Mouse (Mus musculus) megakaryocyte, adult 5-6 weeks (primary cell): ENCODE measurements around the gene Celf2. TPM values are rescaled to one million over a fixed set of nuclear protein-coding genes. Genes with fewer than 3 reads are reported as not detected.

Experiments used
- ATAC-seq: 2 replicates; pipeline ENCODE4 v1.8.0; 2016; ENCODE audit warnings: mild to moderate bottlenecking, inconsistent platforms; ENCODE audit not compliant: poor library complexity, severe bottlenecking
- total RNA-seq, 2 experiments: library from RNA; stranded (forward) in 1 of 2; stranded (reverse) in 1 of 2; fragments of 153-499, 151-499 nt in 1 of 2; fragments of 221-1000, 200-1000 nt in 1 of 2; gene quantifications; 2 replicates each; pipeline versions ENCODE4 v1.2.3 to v1.2.4; 2015 to 2017

Gene Celf2
- total RNA-seq, 2 experiments from 2014 or later: 162 to 171 TPM

GRCm38 (mm10) chr2:6538031-6538430, 971.3 kb downstream of the Celf2 start:
- ATAC-seq: no peak

DNA sequence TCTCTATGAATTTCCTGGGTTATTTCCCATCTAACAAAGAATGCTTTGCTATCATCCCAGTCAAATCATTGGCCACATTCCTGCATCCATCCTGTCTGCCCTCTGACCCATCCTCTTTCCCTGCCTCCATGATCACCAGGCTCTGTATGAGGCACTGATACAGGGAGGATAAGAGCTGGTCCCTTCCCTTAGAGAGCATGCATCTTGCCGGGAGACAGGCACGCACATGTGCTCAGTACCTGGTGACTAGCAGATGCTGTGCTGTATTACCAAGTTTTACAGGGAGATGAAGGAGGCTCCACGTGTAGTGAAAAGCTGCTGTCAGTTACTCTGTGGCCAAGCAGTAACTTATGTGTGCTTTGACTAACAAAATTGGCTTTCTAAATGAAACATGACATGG, 972.0 kb downstream of the Celf2 start:
- ATAC-seq: no peak

GRCm38 (mm10) chr2:6536372-6536771, 973.0 kb downstream of the Celf2 start:
- no peak for ATAC-seq

- no peak for ATAC-seq
Measured at GRCm38 (mm10) chr2:6532341-6532740, 977.0 kb downstream of the Celf2 start.

DNA sequence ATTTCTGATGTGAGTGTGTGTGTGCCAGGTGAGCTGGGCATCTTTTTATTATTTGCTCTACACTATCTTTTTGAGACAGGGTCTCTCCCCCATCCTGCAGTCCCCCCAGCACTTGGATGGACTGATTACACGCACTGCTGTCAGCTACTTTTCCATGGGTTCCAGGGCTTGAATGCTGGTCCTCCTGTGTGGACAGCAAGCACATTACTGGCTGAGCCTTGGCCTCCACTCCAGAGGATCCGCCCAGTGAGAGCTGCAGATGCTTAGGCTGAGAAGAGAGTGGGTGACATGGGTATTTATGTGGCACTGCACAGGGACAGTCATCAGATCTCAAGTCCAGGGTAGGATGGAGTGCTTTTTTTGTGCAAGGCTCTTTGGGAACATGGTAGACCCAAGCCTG, 981.3 kb downstream of the Celf2 start:
- ATAC-seq: no peak

DNA sequence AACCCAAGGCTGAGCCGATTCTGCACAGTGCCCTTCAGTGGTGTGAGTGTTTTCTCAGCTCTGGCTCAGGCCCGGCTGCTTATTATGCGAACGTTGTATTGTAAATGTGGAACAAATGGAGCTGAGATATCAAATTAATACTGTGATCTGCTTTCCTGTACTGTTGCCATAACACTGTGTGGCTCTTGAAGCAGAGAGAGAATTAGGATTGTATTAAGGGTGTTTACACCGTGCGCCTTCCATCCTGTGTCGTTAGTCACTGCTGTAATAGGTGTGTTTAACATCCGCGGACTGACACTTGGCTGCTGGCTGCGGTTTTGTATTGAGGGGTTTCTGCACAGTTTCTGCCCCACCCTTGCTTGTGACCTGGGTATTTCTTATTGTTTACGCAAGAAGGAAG, 982.5 kb downstream of the Celf2 start:
- no peak for ATAC-seq

- ATAC-seq: no peak
Measured at GRCm38 (mm10) chr2:6526311-6526710, 983.1 kb downstream of the Celf2 start.

- ATAC-seq: no peak
Measured at GRCm38 (mm10) chr2:6523924-6524300, 985.5 kb downstream of the Celf2 start.

- ATAC-seq: no peak
Measured at GRCm38 (mm10) chr2:6523261-6523923, 986.0 kb downstream of the Celf2 start.

- ATAC-seq: no peak
Measured at GRCm38 (mm10) chr2:6522411-6522810, 987.0 kb downstream of the Celf2 start.

GRCm38 (mm10) chr2:6513176-6513575, 996.2 kb downstream of the Celf2 start:
- no peak for ATAC-seq

GRCm38 (mm10) chr2:6507071-6507470, 1002.3 kb downstream of the Celf2 start:
- ATAC-seq: no peak

GRCm38 (mm10) chr2:6505979-6506811, 1003.2 kb downstream of the Celf2 start:
- no peak for ATAC-seq

- ATAC-seq: no peak
Measured at GRCm38 (mm10) chr2:6505531-6505930, 1003.8 kb downstream of the Celf2 start.

GRCm38 (mm10) chr2:6498101-6498500, 1011.3 kb downstream of the Celf2 start:
- no peak for ATAC-seq

GRCm38 (mm10) chr2:6497636-6498035, 1011.7 kb downstream of the Celf2 start:
- no peak for ATAC-seq

DNA sequence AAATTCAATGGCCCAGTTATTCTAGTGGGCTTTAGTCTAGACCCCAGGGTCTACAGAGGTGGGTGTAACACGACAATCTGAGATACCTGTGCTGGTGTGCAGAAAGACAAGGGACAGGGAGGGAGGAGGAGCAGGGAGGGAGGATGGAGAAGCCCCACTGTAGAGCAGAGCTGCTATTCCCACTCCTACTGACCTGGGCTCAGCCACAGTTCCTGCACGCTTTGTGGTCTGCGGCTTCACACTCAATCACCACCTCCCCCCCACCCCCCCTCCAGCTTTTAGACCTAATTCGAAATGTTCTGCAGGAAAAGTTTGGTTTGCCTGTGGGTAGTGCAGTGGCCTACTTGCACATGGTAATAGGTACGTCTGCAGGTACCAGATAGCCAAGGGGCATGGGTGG, 1015.5 kb downstream of the Celf2 start:
- ATAC-seq: no peak

- no peak for ATAC-seq
Measured at GRCm38 (mm10) chr2:6490870-6491269, 1018.5 kb downstream of the Celf2 start.

DNA sequence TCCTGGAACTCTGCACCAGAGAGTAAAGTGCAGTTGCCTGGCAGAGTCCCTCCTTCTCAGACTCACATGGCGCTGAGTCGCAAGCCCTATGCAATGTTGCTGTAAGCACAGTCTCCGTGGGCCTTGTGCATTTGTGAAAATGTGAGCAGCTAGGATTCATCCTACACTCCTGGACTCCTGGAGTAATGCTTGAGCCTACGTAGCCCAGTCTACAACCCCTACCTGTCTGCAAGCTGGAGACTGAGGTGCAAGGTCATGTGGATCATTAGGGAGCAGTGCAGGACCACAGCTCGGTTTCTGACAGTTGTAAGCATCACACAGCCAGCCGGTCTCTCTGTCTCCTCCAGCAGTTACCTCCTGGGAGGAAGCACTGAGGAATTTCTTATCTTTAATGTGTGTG, 1019.3 kb downstream of the Celf2 start:
- ATAC-seq: no peak
